10 mouse cellular contexts compared by ENCODE assay signal in the genomic region with DNA sequence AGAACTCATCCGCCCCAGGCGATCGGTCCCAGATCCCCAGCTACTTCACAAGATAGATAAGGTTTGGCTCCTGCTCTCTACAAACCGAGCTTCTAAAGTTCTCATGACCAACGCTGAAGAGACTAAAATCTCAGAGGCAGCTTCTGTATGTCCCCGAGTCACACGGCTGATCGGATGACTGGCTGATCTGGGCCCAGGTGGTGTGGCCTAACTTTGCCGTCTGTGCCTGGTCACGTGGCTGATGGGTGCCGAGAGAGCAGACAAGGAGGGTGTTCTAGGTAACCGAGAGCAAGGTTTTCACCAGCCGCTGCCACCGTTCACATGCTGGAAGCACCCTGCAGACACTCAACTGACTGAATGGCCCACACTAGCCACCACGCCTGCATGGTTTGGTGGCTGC.
"Had no signal": no experiment of that assay in that cellular context is flagged by ENCODE, and none has a peak within 500 bp of the region (broad histone marks: within the 10 kb centered on the region; RNA-seq: fewer than 3 reads in every experiment).

No protein-coding gene starts in this region.

- H3K27me3 ChIP-seq: kidney, embryonic 15.5 days; limb, embryonic 15.5 days; midbrain, embryonic 13.5 days had no signal

- H3K9me3 ChIP-seq: kidney, embryonic 15.5 days; limb, embryonic 15.5 days; midbrain, embryonic 13.5 days had no signal

- DNase-seq: kidney, adult 2 months; kidney, postnatal 14 days; lung, adult 2 months; lung, postnatal 36 days; right cerebral cortex, postnatal 14 days; thymus, postnatal 36 days had no signal

- H3K27ac ChIP-seq: kidney, embryonic 15.5 days; limb, embryonic 15.5 days; midbrain, embryonic 13.5 days had no signal

- ATAC-seq: lung, postnatal 0 days; midbrain, embryonic 13.5 days had no signal

- H3K4me2 ChIP-seq: kidney, embryonic 15.5 days; limb, embryonic 15.5 days; midbrain, embryonic 13.5 days had no signal

- H3K9ac ChIP-seq: kidney, embryonic 15.5 days; limb, embryonic 15.5 days; midbrain, embryonic 13.5 days had no signal

- H3K36me3 ChIP-seq: kidney, embryonic 15.5 days; limb, embryonic 15.5 days; midbrain, embryonic 13.5 days had no signal

- H3K4me1 ChIP-seq: midbrain, embryonic 13.5 days had no signal

- H3K4me3 ChIP-seq: kidney, embryonic 15.5 days; limb, embryonic 15.5 days; midbrain, embryonic 13.5 days had no signal
